Mouse (Mus musculus): Measurements from ENCODE around the gene Fstl3. TPM values are rescaled to one million over a fixed set of nuclear protein-coding genes. Genes with fewer than 3 reads are reported as not detected.

Gene Fstl3
- 1.3 to 3.3 TPM (median 2.0 TPM) in 3 replicates for total RNA-seq (2017)

GRCm38 (mm10) chr10:79777103-79777531 lies at the start of gene Fstl3:
Gene Fstl3, plus strand, starts transcription at chr10:79777272.
- no peak for ATAC-seq (replicated peaks; ENCODE audit: insufficient number of reproducible peaks, low FRiP score, low TSS enrichment, poor library complexity, severe bottlenecking)

DNA sequence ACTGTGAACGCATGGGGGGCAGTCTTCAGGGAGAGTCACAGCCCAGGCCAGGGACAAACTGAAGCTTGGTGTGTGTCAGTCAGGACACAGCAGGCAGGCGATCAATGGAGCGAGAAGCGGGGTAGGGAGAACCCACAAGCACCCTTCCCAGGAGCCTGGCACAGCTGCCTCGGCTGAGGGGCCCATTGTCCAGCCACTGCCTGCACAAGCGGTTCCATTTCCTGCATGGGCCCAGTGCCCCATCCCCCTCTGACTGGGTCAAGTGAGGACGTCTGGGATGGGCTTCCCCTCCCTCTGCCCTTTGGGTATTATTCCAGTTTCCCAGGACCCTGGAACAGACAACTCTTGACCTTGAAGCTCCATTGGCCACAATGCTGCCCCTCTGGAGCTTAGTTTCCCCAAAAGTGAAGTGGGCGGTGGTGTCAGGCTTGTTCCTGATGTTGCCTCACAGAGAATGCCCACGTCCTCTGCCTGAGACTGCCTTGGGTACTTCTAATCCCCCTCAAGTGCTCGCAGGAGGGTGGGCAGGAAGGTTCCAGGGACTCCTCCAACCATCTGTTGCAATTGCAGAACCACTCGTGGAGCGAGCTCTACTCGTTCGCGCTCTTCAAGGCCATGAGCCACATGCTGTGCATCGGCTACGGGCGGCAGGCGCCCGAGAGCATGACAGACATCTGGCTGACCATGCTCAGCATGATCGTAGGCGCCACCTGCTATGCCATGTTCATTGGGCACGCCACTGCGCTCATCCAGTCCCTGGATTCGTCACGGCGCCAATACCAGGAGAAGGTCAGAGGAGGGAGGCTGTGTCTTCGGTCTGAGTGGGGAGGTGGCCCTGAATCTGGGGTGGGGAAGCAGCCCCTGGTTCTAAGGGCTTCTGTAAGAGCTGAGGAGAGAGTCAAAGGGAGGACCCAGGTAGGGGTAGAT lies 48.5 kb upstream of the Fstl3 start:
- ATAC-seq (replicated peaks; ENCODE audit: insufficient number of reproducible peaks, low FRiP score, low TSS enrichment, poor library complexity, severe bottlenecking) = no peak

GRCm38 (mm10) chr10:79729357-79729965 lies 47.6 kb upstream of the Fstl3 start:
- no peak for ATAC-seq (replicated peaks; ENCODE audit: insufficient number of reproducible peaks, low FRiP score, low TSS enrichment, poor library complexity, severe bottlenecking)

DNA sequence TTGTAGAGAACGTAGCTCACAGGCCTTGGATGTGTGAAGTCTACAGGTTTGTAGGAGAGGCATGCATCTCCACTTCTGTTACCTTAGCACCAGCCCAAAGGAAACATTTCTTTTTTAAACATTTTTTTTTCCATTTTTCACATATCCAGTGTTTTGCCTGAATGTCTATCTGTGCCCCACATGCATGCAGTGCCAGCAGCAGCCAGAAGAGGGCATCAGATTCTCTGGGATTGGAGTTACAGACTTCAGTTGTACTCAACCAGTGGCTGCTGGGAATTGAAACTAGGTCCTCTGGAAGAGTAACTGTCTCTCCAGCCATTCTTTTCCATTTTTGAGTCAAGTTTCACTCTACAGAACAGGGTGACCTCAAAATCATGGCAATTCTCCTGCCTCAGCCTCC lies 44.6 kb upstream of the Fstl3 start:
- no peak for ATAC-seq (replicated peaks; ENCODE audit: insufficient number of reproducible peaks, low FRiP score, low TSS enrichment, poor library complexity, severe bottlenecking)

- ATAC-seq (replicated peaks; ENCODE audit: insufficient number of reproducible peaks, low FRiP score, low TSS enrichment, poor library complexity, severe bottlenecking) = no peak
These were observed 43.2 kb upstream of the Fstl3 start for GRCm38 (mm10) chr10:79733847-79734246.

DNA sequence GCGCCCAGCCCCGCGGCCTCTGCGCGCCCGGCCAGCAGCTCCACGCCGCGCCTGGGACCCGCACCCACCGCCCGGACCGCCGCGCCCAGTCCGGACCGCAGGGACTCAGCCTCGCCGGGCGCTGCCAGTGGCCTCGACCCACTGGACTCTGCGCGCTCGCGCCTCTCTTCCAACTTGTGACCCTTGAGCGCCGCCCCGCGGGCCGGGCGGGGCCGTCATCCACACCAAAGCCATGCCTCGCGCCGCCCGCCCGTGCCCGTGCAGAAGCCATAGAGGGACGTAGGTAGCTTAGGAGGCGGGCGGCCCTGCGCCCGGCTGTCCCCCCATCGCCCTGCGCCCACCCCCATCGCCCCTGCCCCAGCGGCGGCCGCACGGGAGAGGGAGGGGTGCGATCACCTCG lies 41.7 kb upstream of the Fstl3 start:
- no peak for ATAC-seq (replicated peaks; ENCODE audit: insufficient number of reproducible peaks, low FRiP score, low TSS enrichment, poor library complexity, severe bottlenecking)

- no peak for ATAC-seq (replicated peaks; ENCODE audit: insufficient number of reproducible peaks, low FRiP score, low TSS enrichment, poor library complexity, severe bottlenecking)
These were observed 40.4 kb upstream of the Fstl3 start for GRCm38 (mm10) chr10:79736706-79737105.

DNA sequence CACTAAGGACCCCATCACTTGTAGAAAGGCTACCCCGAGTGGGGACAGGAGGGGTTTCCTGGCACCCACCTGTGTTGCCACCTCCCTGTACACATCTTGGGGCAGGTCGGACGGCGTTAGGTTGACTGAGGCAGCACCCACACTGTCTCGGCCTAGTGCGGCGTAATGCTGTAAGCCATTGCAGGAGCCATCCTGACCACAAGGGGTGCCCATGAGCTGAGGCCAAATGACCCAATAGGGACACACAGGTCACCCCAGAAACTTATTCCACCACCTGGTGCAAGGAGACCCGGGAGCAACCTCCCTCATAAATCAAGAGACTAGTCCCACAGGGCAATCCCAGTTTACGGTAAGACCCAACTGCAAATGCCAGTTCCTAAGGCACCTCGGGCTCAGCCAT lies 38.8 kb upstream of the Fstl3 start:
- no peak for ATAC-seq (replicated peaks; ENCODE audit: insufficient number of reproducible peaks, low FRiP score, low TSS enrichment, poor library complexity, severe bottlenecking)

- ATAC-seq (replicated peaks; ENCODE audit: insufficient number of reproducible peaks, low FRiP score, low TSS enrichment, poor library complexity, severe bottlenecking) = no peak
These were observed 37.8 kb upstream of the Fstl3 start for GRCm38 (mm10) chr10:79739234-79739633.

DNA sequence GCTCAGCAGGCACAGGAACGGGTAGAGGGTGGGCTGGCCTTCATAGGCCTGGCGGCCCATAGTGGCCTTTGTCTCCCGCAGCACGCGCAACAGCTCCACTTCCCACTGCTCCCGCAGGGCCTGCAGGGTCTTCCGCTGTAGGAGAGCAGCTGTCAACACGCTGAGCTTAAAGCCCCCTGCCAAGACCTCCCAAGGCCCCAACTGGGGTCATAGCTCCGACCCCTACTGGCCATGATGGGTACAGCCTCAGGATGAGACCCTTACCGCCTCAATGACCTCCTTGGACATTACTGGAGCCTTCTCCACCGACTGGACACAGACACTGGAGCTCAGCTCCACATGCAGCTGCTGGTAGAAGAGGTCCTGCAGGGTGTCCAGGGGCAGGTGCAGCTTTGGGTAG lies 36.2 kb upstream of the Fstl3 start:
- ATAC-seq (replicated peaks; ENCODE audit: insufficient number of reproducible peaks, low FRiP score, low TSS enrichment, poor library complexity, severe bottlenecking) = no peak

GRCm38 (mm10) chr10:79743161-79743560 lies 33.9 kb upstream of the Fstl3 start:
- no peak for ATAC-seq (replicated peaks; ENCODE audit: insufficient number of reproducible peaks, low FRiP score, low TSS enrichment, poor library complexity, severe bottlenecking)

DNA sequence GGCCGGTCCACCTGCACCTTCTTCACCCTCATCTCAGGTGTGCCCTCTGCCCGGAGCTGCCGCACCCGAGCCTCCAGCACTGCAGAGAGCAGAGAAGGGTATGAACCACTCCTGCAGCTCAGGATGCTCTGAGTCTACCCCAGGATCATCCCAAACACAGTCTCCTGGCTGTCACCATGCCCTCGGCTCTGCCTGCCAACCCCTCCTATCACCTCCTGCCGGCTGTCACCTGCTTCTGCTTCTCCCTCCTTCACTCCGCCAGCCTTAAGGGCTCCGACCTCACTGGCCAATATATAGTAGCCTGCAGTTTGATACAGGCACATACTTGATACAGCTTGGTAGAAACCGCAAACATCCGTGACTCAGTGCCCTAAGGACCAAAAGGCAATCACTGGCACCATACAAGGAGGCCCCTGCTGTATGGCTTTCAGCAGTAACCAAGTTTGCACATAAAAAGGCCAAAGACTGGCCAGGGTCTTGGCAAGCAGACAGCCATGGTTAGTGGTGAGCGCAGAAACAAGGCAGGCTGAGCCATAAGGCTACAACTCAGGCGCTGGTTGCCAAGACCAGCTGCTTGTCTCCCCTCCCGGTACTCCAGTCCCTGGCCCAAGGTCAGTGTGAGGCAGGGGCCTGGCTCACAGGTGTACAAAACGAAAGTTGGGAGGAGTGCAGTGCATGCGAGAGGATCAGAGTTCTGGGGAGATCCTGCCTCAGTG lies 33.3 kb upstream of the Fstl3 start:
- ATAC-seq (replicated peaks; ENCODE audit: insufficient number of reproducible peaks, low FRiP score, low TSS enrichment, poor library complexity, severe bottlenecking) = no peak

DNA sequence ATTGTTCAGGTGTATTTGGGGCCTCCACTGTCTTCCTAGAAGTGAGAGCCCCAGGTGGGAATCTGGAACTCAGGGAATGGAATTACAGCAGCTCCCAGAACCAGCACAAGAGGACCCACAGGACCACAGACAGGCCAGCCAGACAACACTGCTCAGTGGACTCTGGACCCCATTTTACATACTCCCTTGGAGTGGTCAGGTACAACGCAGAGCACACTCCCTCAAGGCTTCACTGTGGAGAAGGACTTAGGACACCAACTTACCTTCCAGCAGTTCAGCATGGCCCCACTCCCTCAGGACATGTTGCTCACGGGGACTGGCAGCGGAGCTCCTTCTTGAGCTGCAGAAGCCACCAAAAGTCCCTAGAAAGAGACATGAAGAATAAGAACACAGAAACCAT lies 31.7 kb upstream of the Fstl3 start:
- no peak for ATAC-seq (replicated peaks; ENCODE audit: insufficient number of reproducible peaks, low FRiP score, low TSS enrichment, poor library complexity, severe bottlenecking)

GRCm38 (mm10) chr10:79745898-79746773 lies 30.9 kb upstream of the Fstl3 start, which contains the start of gene Polrmt:
Gene Polrmt, minus strand, starts transcription at chr10:79746581.
- peak; percentile 95 for ATAC-seq (replicated peaks; ENCODE audit: insufficient number of reproducible peaks, low FRiP score, low TSS enrichment, poor library complexity, severe bottlenecking)

GRCm38 (mm10) chr10:79746774-79747151 lies 30.3 kb upstream of the Fstl3 start:
- ATAC-seq (replicated peaks; ENCODE audit: insufficient number of reproducible peaks, low FRiP score, low TSS enrichment, poor library complexity, severe bottlenecking) = no peak

DNA sequence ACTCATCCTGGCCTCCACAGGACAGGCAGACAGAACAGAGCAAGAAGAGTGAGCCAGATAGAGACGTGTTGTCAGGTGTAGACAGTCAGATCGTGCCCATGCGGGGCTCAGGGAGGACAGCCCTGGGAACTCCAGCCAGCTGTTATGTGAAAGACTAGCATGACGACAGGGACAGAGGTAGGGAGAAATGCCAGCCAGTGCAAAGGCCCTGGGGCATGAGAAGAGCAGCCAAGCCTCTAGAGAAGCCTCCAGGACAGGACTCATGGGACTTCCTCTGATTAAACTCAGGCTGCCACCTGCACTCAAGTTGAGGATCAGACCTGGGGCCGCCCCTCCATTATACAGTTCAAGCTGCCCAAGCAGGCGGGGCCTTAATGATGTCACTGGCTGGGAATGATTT lies 28.6 kb upstream of the Fstl3 start:
- ATAC-seq (replicated peaks; ENCODE audit: insufficient number of reproducible peaks, low FRiP score, low TSS enrichment, poor library complexity, severe bottlenecking) = no peak

DNA sequence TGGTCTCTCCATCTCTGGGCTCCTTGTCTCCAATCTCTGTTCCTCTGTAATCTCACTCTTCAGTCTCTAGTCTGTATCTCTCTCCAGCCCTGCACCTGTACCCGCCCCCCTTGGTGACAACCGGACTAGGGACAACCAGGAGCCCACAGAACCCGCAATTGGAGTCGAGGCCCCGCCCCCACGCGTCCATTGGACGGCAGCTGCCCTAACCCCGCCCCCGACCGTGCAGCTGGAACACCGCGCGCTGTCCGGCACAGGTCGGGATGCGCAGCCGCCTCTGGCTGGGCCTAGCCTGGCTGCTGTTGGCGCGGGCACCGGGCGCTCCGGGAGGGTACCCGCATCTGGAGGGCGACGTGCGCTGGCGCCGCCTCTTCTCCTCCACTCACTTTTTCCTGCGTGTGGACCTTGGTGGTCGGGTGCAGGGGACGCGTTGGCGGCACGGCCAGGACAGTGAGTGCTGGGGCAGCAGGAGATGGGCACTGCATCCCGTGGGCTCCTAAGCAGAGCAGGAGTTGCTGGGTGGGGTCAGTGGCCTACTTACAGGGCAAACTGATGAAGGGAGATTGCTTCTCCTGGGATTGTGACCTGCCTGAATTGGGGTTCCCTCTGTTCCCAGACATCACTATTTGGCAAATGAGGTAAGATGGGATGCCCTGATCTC lies 22.1 kb upstream of the Fstl3 start, which contains the start of gene Fgf22:
TSS of gene Fgf22 (plus strand) at position 221 of the 661 bp plus-strand sequence.
- ATAC-seq (replicated peaks; ENCODE audit: insufficient number of reproducible peaks, low FRiP score, low TSS enrichment, poor library complexity, severe bottlenecking) = no peak

DNA sequence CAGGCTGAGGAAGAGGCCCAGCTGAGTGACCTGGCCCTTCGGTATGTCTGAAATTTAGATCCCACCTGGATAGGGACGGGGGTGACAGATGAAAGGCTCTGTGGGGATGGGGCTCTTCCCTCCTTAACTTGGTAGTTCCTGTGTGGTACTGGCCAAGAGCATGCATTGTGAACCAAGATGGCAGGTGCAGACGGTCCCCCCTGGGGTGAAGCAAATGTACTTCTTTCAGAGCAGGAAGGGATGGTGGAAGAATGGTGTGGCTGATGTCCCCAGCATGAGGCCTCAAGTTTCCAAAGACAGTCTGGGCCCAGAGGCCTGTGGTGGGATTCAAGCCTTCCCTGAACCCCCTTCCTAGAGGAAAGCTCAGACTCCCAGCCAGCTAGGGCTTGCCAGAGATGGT lies 21.2 kb upstream of the Fstl3 start:
- ATAC-seq (replicated peaks; ENCODE audit: insufficient number of reproducible peaks, low FRiP score, low TSS enrichment, poor library complexity, severe bottlenecking) = no peak
